Mouse (Mus musculus) intestine, embryonic 16.5 days (tissue): Measurements from ENCODE around the gene Slc5a2. TPM values are rescaled to one million over a fixed set of nuclear protein-coding genes. Genes with fewer than 3 reads are reported as not detected.

Source experiments
- ATAC-seq: fragments of 200-750 bp; cut with Nextera tagmentation; 2 replicates; pipeline ENCODE4 v1.8.0; 2017; ENCODE audit warnings: moderate TSS enrichment, moderate library complexity
- H3K27ac ChIP-seq: fragments of 300-500 bp; sonication (generic); 2 replicates; pipeline ENCODE4 v1.5.1; 2014; ENCODE audit warnings: mild to moderate bottlenecking, low read length
- H3K27me3 ChIP-seq: fragments of 300-500 bp; sonication (generic); replicated peaks from 2 replicates; pipeline ENCODE4 v1.6.1; 2014; ENCODE audit warnings: low read length, control low read depth, mixed read lengths; ENCODE audit not compliant: control insufficient read depth, insufficient read depth
- H3K36me3 ChIP-seq: fragments of 300-500 bp; sonication (generic); 2 replicates; pipeline ENCODE4 v1.6.1; 2014; ENCODE audit warnings: low read length, control low read depth; ENCODE audit not compliant: control insufficient read depth, insufficient read depth
- H3K4me1 ChIP-seq: fragments of 300-500 bp; sonication (generic); 2 replicates; pipeline ENCODE4 v1.6.1; 2014; ENCODE audit warnings: low read length, control low read depth, mixed read lengths; ENCODE audit not compliant: control insufficient read depth, insufficient read depth
- H3K4me2 ChIP-seq: fragments of 300-500 bp; sonication (generic); 2 replicates; pipeline ENCODE4 v1.6.1; 2014; ENCODE audit warnings: low read depth, low read length, control low read depth
- H3K4me3 ChIP-seq: fragments of 300-500 bp; sonication (generic); 2 replicates; pipeline ENCODE4 v1.5.1; 2014; ENCODE audit warnings: mild to moderate bottlenecking, low read length
- H3K9ac ChIP-seq: fragments of 300-500 bp; sonication (generic); 2 replicates; pipeline ENCODE4 v1.6.1; 2014; ENCODE audit warnings: low read depth, low read length
- H3K9me3 ChIP-seq: fragments of 300-500 bp; sonication (generic); 2 replicates; pipeline ENCODE4 v1.6.1; 2016; ENCODE audit warnings: low read length, control low read depth; ENCODE audit not compliant: control insufficient read depth
- WGBS: fragments of 180-500 bp; shearing (Covaris S2); extraction: QIAGEN DNeasy Blood & Tissue Kit; methylation state at CpG from one replicate; pipeline ENCODE4 v1.1.7; 2014; 5-methylcytosine and 5-hydroxymethylcytosine counted together
- polyA plus RNA-seq: library from polyadenylated mRNA; unstranded; fragments of >200 nt; fragmentation: Nextera tagmentation; extraction: Ambion mirVana; gene quantifications from 2 replicates; pipeline ENCODE4 v1.2.1, GENCODE M21; 2015

Gene Slc5a2
- polyA plus RNA-seq, 1 experiment from 2014 or later: not detected

DNA sequence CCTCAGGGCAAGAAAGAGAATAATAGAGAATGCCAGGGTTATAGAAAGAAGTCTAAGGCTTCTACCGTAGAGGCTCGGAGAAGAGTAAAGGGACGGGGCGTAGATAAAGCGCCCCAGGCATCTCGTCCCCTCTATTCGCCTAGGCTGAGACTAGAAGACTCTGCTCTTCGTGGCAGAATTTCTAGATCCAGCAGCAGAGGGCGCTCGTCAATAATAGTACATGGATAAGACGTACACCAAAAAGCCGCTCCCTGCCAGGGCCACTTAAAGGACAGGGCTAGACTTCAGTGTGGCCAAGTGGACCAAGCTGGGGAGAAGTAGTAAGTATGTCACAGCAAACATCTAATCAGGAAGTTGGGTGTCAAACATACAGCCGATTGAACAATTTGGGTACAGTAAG is 18.0 kb upstream of the Slc5a2 start:
- no peaks in the 10 kb centered on the region for H3K9me3 ChIP-seq
- H3K27ac ChIP-seq: peak overlapping the region; percentile 97
- H3K27me3 ChIP-seq: no peaks in the 10 kb centered on the region
- peak overlapping the region; percentile 66 for H3K4me3 ChIP-seq
- H3K9ac ChIP-seq: peak overlapping the region; percentile 85
- peak; percentile 74 for ATAC-seq
- peak overlapping the region; percentile 63 for H3K4me2 ChIP-seq
- under 1% methylated on average over 13 of the region's 13 CpGs for WGBS
- H3K4me1 ChIP-seq: peaks cover 14% of the 10 kb centered on the region; the same call in 1 of the 2 replicates
- peaks cover 6% of the 10 kb centered on the region; the same call in 1 of the 2 replicates for H3K36me3 ChIP-seq

DNA sequence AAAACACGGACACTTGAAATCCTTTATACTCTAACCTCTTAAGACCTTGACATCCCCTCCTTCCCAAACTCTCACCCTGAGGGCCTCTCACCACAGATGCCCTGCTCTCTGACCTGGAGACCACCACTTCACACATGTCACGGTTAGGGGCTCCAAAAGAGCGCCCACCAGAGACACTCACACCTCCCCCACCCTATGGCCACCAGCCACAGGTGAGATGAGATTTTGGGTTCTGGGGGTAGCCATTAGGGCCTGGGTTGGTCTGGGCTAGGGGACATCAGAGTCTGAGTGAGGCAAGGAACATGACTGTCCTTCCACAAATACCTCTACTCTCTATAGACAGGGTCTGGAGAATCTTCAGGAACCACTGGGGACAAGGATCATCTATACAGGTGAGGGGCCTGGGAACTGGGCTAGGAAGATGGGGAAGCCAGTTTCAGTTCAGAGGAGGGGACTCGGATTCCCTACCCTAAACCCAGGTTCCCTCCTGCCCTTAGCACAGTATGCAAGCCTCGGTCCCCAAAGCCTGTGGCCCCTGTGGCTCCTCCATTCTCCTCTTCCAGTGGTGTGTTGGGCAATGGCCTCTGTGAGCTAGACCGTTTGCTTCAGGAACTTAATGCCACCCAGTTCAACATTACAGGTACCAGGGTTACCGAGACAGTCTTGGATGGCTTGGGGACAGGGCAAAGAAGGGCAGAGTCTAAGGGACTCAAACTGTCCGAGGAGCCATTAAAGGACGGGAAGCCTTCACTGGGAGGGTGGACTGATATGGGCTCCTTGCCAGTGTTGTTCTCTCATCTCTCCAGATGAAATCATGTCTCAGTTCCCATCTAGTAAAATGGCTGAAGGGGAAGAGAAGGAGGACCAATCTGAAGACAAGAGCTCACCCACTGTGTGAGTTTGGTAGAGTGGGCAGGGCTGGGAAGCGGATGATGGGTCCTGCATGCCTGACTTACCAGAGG is 17.1 kb upstream of the Slc5a2 start:
- Histone ChIP-seq H3K9me3 (no peaks in the 10 kb centered on the region), H3K9ac (peak overlapping the region; percentile 85), H3K4me2 (peak overlapping the region; percentile 63), H3K27ac (peak overlapping the region; percentile 19; the same call in 1 of the 2 replicates), H3K27me3 (no peaks in the 10 kb centered on the region), H3K4me1 (peaks cover 16% of the 10 kb centered on the region; the same call in 1 of the 2 replicates), H3K36me3 (peaks cover 6% of the 10 kb centered on the region; the same call in 1 of the 2 replicates), H3K4me3 (peak overlapping the region; percentile 66)
- 76% methylated on average over 10 of the region's 10 CpGs for WGBS
- no peak for ATAC-seq

DNA sequence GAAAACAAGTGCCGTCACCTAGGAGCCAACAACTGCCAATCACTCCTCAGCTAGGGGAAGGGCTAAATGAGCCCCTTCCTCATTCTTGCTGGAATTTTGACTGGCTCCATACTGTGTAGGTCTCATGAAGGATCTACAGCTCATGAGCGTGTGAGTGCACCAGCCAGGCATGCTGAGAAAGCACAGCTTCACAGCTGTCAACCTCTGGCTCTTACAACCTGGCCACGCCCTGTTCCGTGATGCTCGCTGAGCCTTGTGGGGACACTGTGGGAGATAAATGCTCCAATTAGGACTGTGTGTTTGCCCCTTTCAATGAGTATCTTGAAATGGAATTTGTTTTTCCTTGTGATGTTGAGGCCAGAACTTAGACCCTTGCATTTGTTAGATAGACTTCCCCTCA is 15.5 kb upstream of the Slc5a2 start:
- Histone ChIP-seq H3K4me2 (peak overlapping the region; percentile 34), H3K4me1 (peaks cover 16% of the 10 kb centered on the region; the same call in 1 of the 2 replicates), H3K27me3 (no peaks in the 10 kb centered on the region), H3K9ac (no peak overlapping the region; the same call in 1 of the 2 replicates), H3K36me3 (no peaks in the 10 kb centered on the region), H3K27ac (no peak overlapping the region), H3K9me3 (no peaks in the 10 kb centered on the region), H3K4me3 (no peak overlapping the region)
- no peak for ATAC-seq
- WGBS: 72% methylated on average over 5 of the region's 5 CpGs

DNA sequence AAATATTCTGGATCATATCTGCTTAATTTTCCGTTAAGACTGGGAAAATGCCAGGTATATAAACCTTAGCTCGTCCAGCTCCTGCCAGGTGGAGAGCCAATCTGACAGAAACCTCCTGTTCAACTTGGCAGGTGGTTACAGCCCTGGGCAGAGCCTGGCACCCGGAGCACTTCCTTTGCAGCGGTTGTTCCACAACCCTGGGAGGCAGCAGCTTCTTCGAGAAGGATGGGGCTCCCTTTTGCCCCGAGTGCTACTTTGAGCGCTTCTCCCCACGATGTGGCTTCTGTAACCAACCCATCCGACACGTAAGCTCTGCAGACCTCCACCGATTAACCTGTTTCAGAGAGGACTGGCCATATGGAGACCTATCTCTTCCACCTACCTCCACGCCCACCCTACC is 13.5 kb upstream of the Slc5a2 start:
- WGBS: 48% methylated on average over 12 of the region's 12 CpGs
- Histone ChIP-seq H3K4me2 (peak overlapping the region; percentile 44), H3K9me3 (no peaks in the 10 kb centered on the region), H3K9ac (peak overlapping the region; percentile 42; the same call in 1 of the 2 replicates), H3K27me3 (no peaks in the 10 kb centered on the region), H3K4me1 (peaks cover 13% of the 10 kb centered on the region), H3K4me3 (no peak overlapping the region), H3K27ac (no peak overlapping the region), H3K36me3 (no peaks in the 10 kb centered on the region)
- ATAC-seq: no peak

DNA sequence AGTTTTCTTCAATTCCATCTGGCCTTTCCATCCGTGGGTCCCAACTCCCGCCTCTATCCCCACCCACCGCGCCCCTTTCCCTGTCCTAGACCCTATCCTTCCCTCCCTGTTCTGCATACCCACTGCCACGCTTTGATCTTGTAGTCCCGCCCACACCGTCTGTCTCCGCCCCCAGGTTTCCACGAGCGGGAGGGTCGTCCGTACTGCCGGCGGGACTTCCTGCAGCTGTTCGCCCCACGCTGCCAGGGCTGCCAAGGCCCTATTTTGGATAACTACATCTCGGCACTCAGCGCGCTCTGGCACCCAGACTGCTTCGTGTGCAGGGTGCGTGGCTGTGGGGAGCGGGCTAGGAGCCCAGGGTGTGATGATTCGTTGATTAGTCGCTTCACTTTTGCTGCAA is 12.8 kb upstream of the Slc5a2 start:
- Histone ChIP-seq H3K4me1 (peaks cover 13% of the 10 kb centered on the region), H3K9me3 (no peaks in the 10 kb centered on the region), H3K36me3 (no peaks in the 10 kb centered on the region), H3K27ac (no peak overlapping the region), H3K4me2 (peak overlapping the region; percentile 44), H3K4me3 (0 out of 2 replicates have a peak overlapping the region, but pooled peaks have one; percentile 21), H3K9ac (peak overlapping the region; percentile 42), H3K27me3 (no peaks in the 10 kb centered on the region)
- no peak for ATAC-seq
- 19% methylated on average over 24 of the region's 24 CpGs for WGBS

DNA sequence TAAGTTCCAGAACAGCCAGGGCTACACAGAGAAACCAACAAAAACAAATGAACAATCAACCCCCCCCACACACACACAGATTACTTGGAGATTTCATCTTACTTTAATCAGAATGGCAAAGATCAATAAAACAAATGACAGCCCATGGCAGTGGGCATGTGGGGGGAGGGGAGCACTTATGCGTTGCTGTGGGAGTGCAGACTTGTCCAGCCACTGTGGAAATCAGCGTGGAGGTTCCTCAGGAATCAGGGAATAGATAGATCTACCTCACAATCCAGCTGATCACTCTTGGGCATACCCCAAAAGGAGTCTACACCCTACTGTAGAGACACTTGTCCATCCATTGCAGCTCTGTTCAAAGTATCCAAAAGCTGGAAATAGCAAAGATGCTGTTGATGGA is 10.5 kb upstream of the Slc5a2 start:
- no peak for ATAC-seq
- WGBS: 56% methylated on average over 2 of the region's 2 CpGs

DNA sequence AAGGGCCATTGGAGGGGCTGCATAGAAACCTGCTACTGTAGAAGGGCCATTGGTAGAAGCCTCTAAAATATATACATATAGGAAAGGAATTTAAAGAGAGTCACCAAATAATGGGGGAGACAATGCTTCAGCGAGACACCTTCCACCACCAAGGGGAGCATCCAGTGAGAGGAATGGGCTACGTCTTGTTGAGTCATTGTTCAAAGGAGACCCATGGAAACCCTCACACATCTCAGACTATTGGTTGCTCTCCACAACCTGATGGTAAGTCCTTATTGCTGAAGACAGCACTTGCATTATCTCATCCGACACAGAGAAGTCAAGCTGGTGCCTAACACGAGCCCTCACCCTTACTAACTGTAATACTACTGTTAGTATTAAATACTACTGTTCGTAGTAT is 9.7 kb upstream of the Slc5a2 start:
- no peak overlapping the region for H3K4me2 ChIP-seq
- H3K36me3 ChIP-seq: no peaks in the 10 kb centered on the region
- H3K27ac ChIP-seq: no peak overlapping the region
- WGBS: 85% methylated on average over 5 of the region's 5 CpGs
- H3K27me3 ChIP-seq: no peaks in the 10 kb centered on the region
- no peak overlapping the region for H3K4me3 ChIP-seq
- H3K9me3 ChIP-seq: no peaks in the 10 kb centered on the region
- no peak overlapping the region for H3K9ac ChIP-seq
- peaks cover 5% of the 10 kb centered on the region; the same call in 1 of the 2 replicates for H3K4me1 ChIP-seq
- ATAC-seq: 0 out of 2 replicates have a peak, but pooled peaks have one; percentile 33

More for the DNA sequence above, 10.5 kb upstream of the Slc5a2 start:
- H3K36me3 ChIP-seq: no peaks in the 10 kb centered on the region
- no peak overlapping the region for H3K4me2 ChIP-seq
- H3K4me3 ChIP-seq: no peak overlapping the region
- H3K27me3 ChIP-seq: no peaks in the 10 kb centered on the region
- H3K27ac ChIP-seq: no peak overlapping the region
- no peaks in the 10 kb centered on the region for H3K9me3 ChIP-seq
- no peak overlapping the region for H3K9ac ChIP-seq
- H3K4me1 ChIP-seq: peaks cover 5% of the 10 kb centered on the region; the same call in 1 of the 2 replicates

DNA sequence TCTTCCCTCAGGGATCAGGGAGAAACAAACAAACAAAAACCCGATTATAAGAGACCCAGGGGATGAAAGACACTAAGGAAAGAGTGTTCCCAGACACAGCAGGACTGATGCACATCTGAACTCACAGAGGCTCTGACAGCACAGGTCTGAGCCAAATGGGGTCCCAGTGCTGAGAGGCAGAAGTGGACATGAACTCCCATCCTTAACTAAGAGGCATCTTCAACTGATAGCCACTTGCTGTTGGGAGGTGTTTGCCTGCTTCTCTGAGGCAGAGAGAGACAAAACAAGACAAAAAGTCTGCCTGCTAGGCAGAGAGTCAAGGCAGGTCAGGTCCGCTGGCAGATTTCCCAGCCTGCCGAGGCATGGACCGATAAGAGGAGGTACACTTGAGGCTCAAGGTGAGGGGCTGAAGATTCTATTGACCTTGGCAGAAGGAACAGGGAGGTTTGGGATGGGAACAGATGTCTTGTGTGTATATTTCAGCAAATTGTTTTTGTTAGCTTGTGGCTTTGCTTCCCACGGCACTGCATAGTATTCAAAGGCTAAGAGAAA is 8.6 kb upstream of the Slc5a2 start:
- no peaks in the 10 kb centered on the region for H3K9me3 ChIP-seq
- no peak overlapping the region for H3K4me2 ChIP-seq
- 45% methylated on average over 5 of the region's 5 CpGs for WGBS
- H3K9ac ChIP-seq: no peak overlapping the region
- peaks cover 4% of the 10 kb centered on the region; the same call in 1 of the 2 replicates for H3K4me1 ChIP-seq
- ATAC-seq: no peak; the same call in 1 of the 2 replicates
- no peaks in the 10 kb centered on the region for H3K36me3 ChIP-seq
- no peaks in the 10 kb centered on the region for H3K27me3 ChIP-seq
- H3K27ac ChIP-seq: peak overlapping the region; percentile 9; the same call in 1 of the 2 replicates
- no peak overlapping the region for H3K4me3 ChIP-seq

DNA sequence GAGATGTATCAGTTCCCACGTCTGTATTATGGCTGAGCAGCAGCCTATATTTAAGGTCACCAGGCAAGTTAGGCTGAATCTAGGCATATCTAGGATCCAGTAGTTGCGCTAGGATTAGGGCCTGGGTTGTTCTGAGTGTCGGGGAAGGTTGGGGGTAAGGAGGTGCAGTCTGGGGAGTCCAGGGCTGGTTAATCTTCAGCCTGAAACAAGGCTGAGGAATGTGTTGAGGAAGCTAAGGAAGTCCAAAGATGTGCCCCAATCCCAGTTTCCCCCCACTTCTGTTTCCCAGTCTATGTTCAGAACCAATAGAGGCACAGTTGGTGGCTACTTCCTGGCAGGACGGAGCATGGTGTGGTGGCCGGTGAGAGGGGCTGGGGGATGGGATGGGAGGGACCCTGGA is 599 bp downstream of the Slc5a2 start:
- Histone ChIP-seq H3K27ac (no peak overlapping the region), H3K27me3 (no peaks in the 10 kb centered on the region), H3K4me1 (peaks cover 5% of the 10 kb centered on the region; the same call in 1 of the 2 replicates), H3K36me3 (no peaks in the 10 kb centered on the region), H3K9me3 (no peaks in the 10 kb centered on the region), H3K4me2 (no peak overlapping the region), H3K9ac (no peak overlapping the region), H3K4me3 (no peak overlapping the region)
- WGBS: 74% methylated on average over 5 of the region's 5 CpGs
- no peak for ATAC-seq
